Mouse (Mus musculus) urinary bladder, adult 2 months (tissue): Measurements from ENCODE around the gene Olfr112. TPM values are rescaled to one million over a fixed set of nuclear protein-coding genes. Genes with fewer than 3 reads are reported as not detected.
"Not testable (repeated sequence)": the region's sequence is repeated elsewhere in the genome, so short reads cannot be mapped to it uniquely, and the experiment has no call there.

Experiments
- DNase-seq: peaks from one replicate; pipeline ENCODE4 v3.0.0; 2022; ENCODE audit warnings: low spot score
- polyA plus RNA-seq: library from polyadenylated mRNA; depleted of rRNA; stranded (reverse); fragments of >200 nt; gene quantifications from 2 replicates; pipeline ENCODE4 v1.2.3, GENCODE M21; 2012; rRNA removed

The Olfr112 gene
- polyA plus RNA-seq: not detected in 2 replicates

- no peak for DNase-seq
Observed at GRCm38 (mm10) chr17:37569351-37569750, at the start of gene Olfr112. Gene Olfr112 (minus strand): TSS chr17:37569451.

GRCm38 (mm10) chr17:37592643-37593042, 23.4 kb upstream of the Olfr112 start, which contains the start of gene Olfr114:
Gene Olfr114 (minus strand): TSS chr17:37592743.
- no peak for DNase-seq

GRCm38 (mm10) chr17:37577563-37577962, 8.3 kb upstream of the Olfr112 start, which contains the start of gene Olfr113:
Gene Olfr113 (minus strand): TSS chr17:37577663.
- no peak for DNase-seq

GRCm38 (mm10) chr17:37558913-37559615, 10.2 kb downstream of the Olfr112 start:
- DNase-seq: no peak

- no peak for DNase-seq
Observed at GRCm38 (mm10) chr17:37543800-37544435, 25.3 kb downstream of the Olfr112 start.

GRCm38 (mm10) chr17:37541454-37542119, 27.7 kb downstream of the Olfr112 start:
- no peak for DNase-seq

- not testable (repeated sequence) for DNase-seq
Observed at GRCm38 (mm10) chr17:37538416-37538815, 30.8 kb downstream of the Olfr112 start.

- no peak for DNase-seq
Observed at GRCm38 (mm10) chr17:37535173-37535572, 34.1 kb downstream of the Olfr112 start.

- not testable (repeated sequence) for DNase-seq
Observed at GRCm38 (mm10) chr17:37525427-37525826, 43.8 kb downstream of the Olfr112 start.

GRCm38 (mm10) chr17:37524612-37525011, 44.6 kb downstream of the Olfr112 start:
- not testable (repeated sequence) for DNase-seq

Other genes starting within 250 kb of the Olfr112 start
- not detected in 2 replicates for gene Olfr103, start 229.8 kb downstream of the Olfr112 start, polyA plus RNA-seq
- not detected in 2 replicates for gene Olfr104-ps, start 209.9 kb downstream of the Olfr112 start, polyA plus RNA-seq
- gene Olfr105-ps, start 190.4 kb downstream of the Olfr112 start, polyA plus RNA-seq: not detected in 2 replicates
- gene Olfr106-ps, start 179.1 kb downstream of the Olfr112 start, polyA plus RNA-seq: not detected in 2 replicates
- not detected in 2 replicates for gene Olfr107, start 170.2 kb downstream of the Olfr112 start, polyA plus RNA-seq
- not detected in 2 replicates for gene Olfr108, start 124.0 kb downstream of the Olfr112 start, polyA plus RNA-seq
- not detected in 2 replicates for gene Olfr109, start 110.5 kb downstream of the Olfr112 start, polyA plus RNA-seq
- 0.35 and 0.47 TPM in 2 replicates for gene H2-M2, start 85.9 kb downstream of the Olfr112 start, polyA plus RNA-seq
- gene Olfr110, start 77.0 kb downstream of the Olfr112 start, polyA plus RNA-seq: not detected in 2 replicates
- gene Olfr111, start 61.4 kb downstream of the Olfr112 start, polyA plus RNA-seq: 0.03 and 0.04 TPM in 2 replicates
- not detected in 2 replicates for gene Olfr113, start 8.2 kb upstream of the Olfr112 start, polyA plus RNA-seq
- gene Olfr114, start 23.3 kb upstream of the Olfr112 start, polyA plus RNA-seq: not detected in 2 replicates
- gene Olfr115, start 57.7 kb upstream of the Olfr112 start, polyA plus RNA-seq: not detected in 2 replicates
- gene Olfr116, start 57.7 kb upstream of the Olfr112 start, polyA plus RNA-seq: not detected in 2 replicates
- gene Olfr117, start 94.3 kb upstream of the Olfr112 start, polyA plus RNA-seq: not detected in 2 replicates
- gene Olfr118, start 97.5 kb upstream of the Olfr112 start, polyA plus RNA-seq: not detected in 2 replicates
- gene Olfr119, start 127.1 kb upstream of the Olfr112 start, polyA plus RNA-seq: not detected in 2 replicates
- not detected in 2 replicates for gene Olfr120, start 152.4 kb upstream of the Olfr112 start, polyA plus RNA-seq
- gene Olfr121, start 179.4 kb upstream of the Olfr112 start, polyA plus RNA-seq: not detected in 2 replicates
- not detected in 2 replicates for gene Olfr122, start 199.2 kb upstream of the Olfr112 start, polyA plus RNA-seq
- not detected in 2 replicates for gene Olfr123, start 224.1 kb upstream of the Olfr112 start, polyA plus RNA-seq
- not detected in 2 replicates for gene Olfr124, start 230.4 kb upstream of the Olfr112 start, polyA plus RNA-seq